Mouse (Mus musculus) liver, embryonic 14.5 days (tissue): ENCODE results near the gene Apol9a. TPM values are rescaled to one million over a fixed set of nuclear protein-coding genes. Genes with fewer than 3 reads are reported as not detected.

Experiments used
- ATAC-seq: fragments of 200-750 bp; cut with Nextera tagmentation; 2 replicates; pipeline ENCODE4 v1.8.0; 2017; ENCODE audit warnings: moderate number of reproducible peaks, mild to moderate bottlenecking, moderate library complexity; ENCODE audit not compliant: insufficient read depth
- DNase-seq, 3 experiments: peaks; one replicate each; pipeline ENCODE4 v3.0.0-alpha.2; 2012 to 2013; ENCODE audit warnings: low read depth in 3 of 3, low spot score in 3 of 3
- H3K27ac ChIP-seq: fragments of 300-500 bp; sonication (generic); 2 replicates; pipeline ENCODE4 v1.5.1; 2014; ENCODE audit warnings: moderate library complexity, mild to moderate bottlenecking, control low read depth, inconsistent platforms
- H3K27me3 ChIP-seq: fragments of 300-500 bp; sonication (generic); 2 replicates; pipeline ENCODE4 v1.6.1; 2014; ENCODE audit warnings: mild to moderate bottlenecking, low read length, moderate library complexity; ENCODE audit not compliant: control insufficient read depth, insufficient read depth
- H3K36me3 ChIP-seq: fragments of 300-500 bp; sonication (generic); replicated peaks from 2 replicates; pipeline ENCODE4 v1.6.1; 2014; ENCODE audit warnings: low read depth; ENCODE audit not compliant: control insufficient read depth, insufficient read depth
- H3K4me1 ChIP-seq, 2 experiments: fragments of 200-500 bp in 1 of 2; fragments of 300-500 bp in 1 of 2; sonication (generic) in 1 of 2; replicated peaks; 2 replicates each; pipeline ENCODE4 v1.6.1; 2012 to 2014; ENCODE audit warnings: antibody characterized with exemption in 1 of 2, inconsistent platforms in 1 of 2, low read length in 1 of 2; ENCODE audit not compliant: control insufficient read depth in 2 of 2, insufficient read depth in 2 of 2
- H3K4me2 ChIP-seq: fragments of 300-500 bp; sonication (generic); 2 replicates; pipeline ENCODE4 v1.6.1; 2014; ENCODE audit warnings: low read depth, mild to moderate bottlenecking, control low read depth, moderate library complexity
- H3K4me3 ChIP-seq, 2 experiments: fragments of 200-500 bp in 1 of 2; fragments of 300-500 bp in 1 of 2; sonication (generic) in 1 of 2; 2 replicates each; pipeline ENCODE4 v1.5.1; 2012 to 2014; ENCODE audit warnings: low read depth in 2 of 2, low read length in 2 of 2, mild to moderate bottlenecking in 2 of 2, control low read depth in 1 of 2, inconsistent platforms in 1 of 2, moderate library complexity in 1 of 2; ENCODE audit not compliant: insufficient read depth in 1 of 2
- H3K9ac ChIP-seq: fragments of 300-500 bp; sonication (generic); replicated peaks from 2 replicates; pipeline ENCODE4 v1.6.1; 2014; ENCODE audit warnings: mild to moderate bottlenecking, control low read depth, moderate library complexity
- H3K9me3 ChIP-seq: fragments of 300-500 bp; sonication (generic); 2 replicates; pipeline ENCODE4 v1.6.1; 2016; ENCODE audit warnings: low read length, mixed read lengths; ENCODE audit not compliant: control insufficient read depth
- CTCF ChIP-seq: IDR thresholded peaks from 2 replicates; pipeline ENCODE4 v1.5.1; 2016; ENCODE audit warnings: antibody characterized with exemption, low read depth, control low read depth
- EP300 ChIP-seq: IDR thresholded peaks from 2 replicates; pipeline ENCODE4 v1.6.1; 2016; ENCODE audit warnings: antibody characterized with exemption, low read depth
- WGBS: fragments of 180-500 bp; shearing (Covaris S2); extraction: QIAGEN DNeasy Blood & Tissue Kit; methylation state at CpG from one replicate; pipeline ENCODE4 v1.1.7; 2014; ENCODE audit not compliant: insufficient replicate concordance; 5-methylcytosine and 5-hydroxymethylcytosine counted together
- polyA plus RNA-seq, 2 experiments: library from polyadenylated mRNA; depleted of rRNA in 1 of 2; stranded (reverse) in 1 of 2; unstranded in 1 of 2; fragments of >200 nt; fragmentation: Nextera tagmentation in 1 of 2; extraction: Ambion mirVana in 1 of 2; gene quantifications; 2 replicates each; pipeline versions ENCODE4 v1.2.1 to v1.2.3; 2012 to 2014

The Apol9a gene
- polyA plus RNA-seq, 2 experiments: not detected

- no peak for DNase-seq
- Histone ChIP-seq H3K9me3 (no peaks in the 10 kb centered on the region), H3K4me1 (no peaks in the 10 kb centered on the region), H3K9ac (no peak overlapping the region), H3K27ac (no peak overlapping the region), H3K4me3 (no peak overlapping the region), H3K27me3 (no peaks in the 10 kb centered on the region), H3K4me2 (no peak overlapping the region), H3K36me3 (no peaks in the 10 kb centered on the region)
- no peak for TF ChIP-seq EP300
- TF ChIP-seq CTCF: no peak
- WGBS: 38% methylated on average over 4 of the region's 4 CpGs
- no peak for ATAC-seq
Measured at GRCm38 (mm10) chr15:77379921-77380320, 31.0 kb downstream of the Apol9a start.

DNA sequence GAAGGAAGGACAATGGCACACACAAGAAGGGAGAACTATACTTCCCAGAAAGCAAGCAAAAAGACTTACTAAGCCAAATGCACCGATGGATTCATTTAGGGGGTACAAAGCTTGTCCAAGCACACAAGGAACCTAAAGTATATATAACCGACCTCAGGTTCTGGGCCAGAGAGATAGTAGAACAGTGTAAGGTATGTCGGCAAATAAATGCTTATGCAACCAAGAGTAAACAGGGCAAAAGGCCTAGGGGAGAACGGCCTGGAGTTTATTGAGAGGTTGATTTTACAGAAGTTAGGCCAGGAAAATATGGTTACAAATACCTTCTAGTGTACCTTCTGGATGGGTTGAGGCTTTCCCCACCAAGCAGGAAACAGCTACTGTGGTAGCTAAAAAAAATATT is 33.5 kb downstream of the Apol9a start:
- ATAC-seq (no peak), DNase-seq (no peak)
- Histone ChIP-seq H3K27ac (no peak overlapping the region), H3K9me3 (no peaks in the 10 kb centered on the region), H3K27me3 (no peaks in the 10 kb centered on the region), H3K4me2 (no peak overlapping the region), H3K4me1 (no peaks in the 10 kb centered on the region), H3K4me3 (no peak overlapping the region), H3K9ac (no peak overlapping the region), H3K36me3 (no peaks in the 10 kb centered on the region)
- TF ChIP-seq CTCF (no peak), EP300 (no peak)
- 61% methylated on average over 4 of the region's 4 CpGs for whole genome bisulfite sequencing

DNA sequence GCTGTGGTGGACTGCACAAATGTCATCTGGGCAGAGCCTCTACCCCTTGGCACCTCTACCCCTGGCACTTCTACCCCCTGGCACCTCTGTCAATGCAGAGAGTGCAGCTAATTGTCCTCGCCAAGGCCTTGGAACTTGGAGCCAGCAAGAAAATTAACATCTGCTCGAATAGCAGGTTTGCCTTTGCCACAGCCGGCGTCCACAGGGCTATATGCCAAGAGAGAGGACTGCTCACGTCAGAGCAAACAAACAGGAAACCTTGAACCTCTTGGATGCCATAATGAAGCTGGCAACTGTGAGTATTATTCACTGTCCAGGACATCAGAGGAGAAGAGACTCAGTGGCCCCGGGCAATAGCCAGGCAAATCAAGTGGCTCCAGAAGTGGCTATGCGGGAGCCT is 34.0 kb downstream of the Apol9a start:
- WGBS: 66% methylated on average over 7 of the region's 7 CpGs
- Histone ChIP-seq H3K9ac (no peak overlapping the region), H3K27me3 (no peaks in the 10 kb centered on the region), H3K9me3 (no peaks in the 10 kb centered on the region), H3K27ac (no peak overlapping the region), H3K4me3 (no peak overlapping the region), H3K4me1 (no peaks in the 10 kb centered on the region), H3K36me3 (no peaks in the 10 kb centered on the region), H3K4me2 (no peak overlapping the region)
- DNase-seq (no peak), ATAC-seq (no peak)
- TF ChIP-seq CTCF: no peak
- TF ChIP-seq EP300: no peak

GRCm38 (mm10) chr15:77370588-77370987 is 40.3 kb downstream of the Apol9a start:
- Histone ChIP-seq H3K36me3 (no peaks in the 10 kb centered on the region), H3K4me1 (no peaks in the 10 kb centered on the region), H3K27me3 (no peaks in the 10 kb centered on the region), H3K27ac (no peak overlapping the region), H3K4me3 (no peak overlapping the region), H3K9me3 (no peaks in the 10 kb centered on the region), H3K4me2 (no peak overlapping the region), H3K9ac (no peak overlapping the region)
- ATAC-seq (no peak), DNase-seq (no peak)
- TF ChIP-seq EP300 (no peak), CTCF (no peak)
- 71% methylated on average over 8 of the region's 8 CpGs for WGBS

DNA sequence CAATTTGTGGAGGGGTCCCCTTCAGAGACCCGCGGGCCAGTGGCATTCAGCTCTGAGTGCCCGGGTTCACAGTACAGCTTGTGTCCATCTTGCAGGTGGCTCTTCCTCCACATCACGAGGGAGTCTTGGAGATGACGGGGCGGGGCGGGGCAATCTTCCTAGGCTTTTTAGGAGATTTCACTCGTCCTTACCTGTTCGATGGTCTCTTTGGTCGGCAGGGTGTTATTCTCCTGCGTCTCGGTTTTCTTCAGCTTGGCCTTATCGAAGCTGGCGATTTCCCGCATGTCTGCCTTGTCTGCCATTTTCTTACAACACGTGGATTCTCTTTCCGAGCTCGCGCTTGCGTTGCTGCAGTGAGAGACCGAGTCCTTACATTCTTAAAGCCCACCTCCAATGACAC is 41.0 kb downstream of the Apol9a start:
- no peak for TF ChIP-seq EP300
- no peak for TF ChIP-seq CTCF
- no peak overlapping the region for H3K4me2 ChIP-seq
- WGBS: 76% methylated on average over 21 of the region's 21 CpGs

GRCm38 (mm10) chr15:77368818-77369320 is 42.1 kb downstream of the Apol9a start:
- Histone ChIP-seq H3K4me1 (no peaks in the 10 kb centered on the region), H3K36me3 (no peaks in the 10 kb centered on the region), H3K27ac (no peak overlapping the region), H3K9me3 (no peaks in the 10 kb centered on the region), H3K4me2 (no peak overlapping the region), H3K27me3 (no peaks in the 10 kb centered on the region), H3K9ac (no peak overlapping the region), H3K4me3 (no peak overlapping the region)
- WGBS: 65% methylated on average over 12 of the region's 12 CpGs
- no peak for DNase-seq
- TF ChIP-seq CTCF (no peak), EP300 (no peak)
- ATAC-seq: no peak

More for the DNA sequence above, 41.0 kb downstream of the Apol9a start:
- Histone ChIP-seq H3K4me1 (no peaks in the 10 kb centered on the region), H3K4me3 (no peak overlapping the region), H3K9me3 (no peaks in the 10 kb centered on the region), H3K27me3 (no peaks in the 10 kb centered on the region), H3K27ac (no peak overlapping the region), H3K36me3 (no peaks in the 10 kb centered on the region), H3K9ac (no peak overlapping the region)
- ATAC-seq (no peak), DNase-seq (no peak)
